Mouse (Mus musculus) lung, postnatal 0 days (tissue): ENCODE measurements at regions not wholly inside any gene's neighbourhood (a gene's known extent, or its start where the extent isn't known, plus 50 kb on each side); places are given as distances from the start of the nearest gene placed in this dataset.

ENCODE experiments used
- CTCF ChIP-seq: IDR thresholded peaks from 2 replicates; pipeline ENCODE4 v1.5.1; 2016; ENCODE audit warnings: antibody characterized with exemption, mild to moderate bottlenecking
- EP300 ChIP-seq: IDR thresholded peaks from 2 replicates; pipeline ENCODE4 v1.6.1; 2016; ENCODE audit warnings: antibody characterized with exemption, mild to moderate bottlenecking, control low read depth

DNA sequence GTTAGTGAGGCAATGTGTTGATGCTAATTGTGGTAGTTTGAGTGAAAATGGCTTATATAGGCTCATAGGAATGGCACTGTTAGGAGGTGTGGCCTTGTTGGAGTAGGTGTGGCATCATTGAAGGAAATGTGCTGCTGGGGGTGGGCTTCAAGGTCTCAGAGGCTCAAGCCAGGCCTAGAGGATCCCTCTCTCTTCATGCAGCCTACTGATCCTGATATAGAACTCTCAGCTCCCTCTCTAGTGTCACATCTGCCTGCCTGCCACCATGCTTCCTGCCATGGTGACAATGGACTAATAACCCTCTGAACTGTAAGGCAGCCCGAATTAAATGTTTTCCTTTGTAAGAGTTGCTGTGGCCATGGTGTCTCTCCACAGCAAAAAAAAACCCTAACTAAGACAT is 68.4 kb upstream of the Igfbp5 start:
- TF ChIP-seq CTCF: no peak
- TF ChIP-seq EP300: no peak
